Mouse (Mus musculus): ENCODE results near the gene Mybpc2.

Mybpc2 gene

DNA sequence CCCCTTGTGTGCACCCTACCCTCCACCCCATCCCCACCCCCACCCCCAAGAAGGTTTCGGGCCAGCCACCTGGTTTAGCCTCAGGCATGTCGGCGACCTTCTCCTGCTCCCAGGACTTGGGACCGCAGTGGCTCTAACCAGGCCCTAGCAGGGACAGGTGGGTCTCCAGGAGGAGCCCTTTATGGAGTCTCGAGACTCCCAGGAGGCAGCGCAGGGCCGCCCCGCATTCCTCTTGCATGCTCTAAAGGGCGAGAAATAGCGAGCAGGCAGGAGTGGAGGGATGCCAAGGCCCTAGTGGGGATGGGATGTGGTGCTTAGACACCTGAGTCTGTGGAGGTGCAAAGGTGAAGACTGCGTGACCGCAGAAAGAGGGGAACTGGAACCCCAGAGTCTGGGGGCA lies at the start of gene Mybpc2:
Mybpc2 (minus strand) TSS at position 155 of the 400 bp plus-strand sequence.
- in situ Hi-C loops (cut with MboI, MseI) = no loop called here

- in situ Hi-C loops (cut with MboI, MseI) = no loop called here
Measured at GRCm38 (mm10) chr7:44572956-44573484, 48.6 kb upstream of the Mybpc2 start.

- in situ Hi-C loops (cut with MboI, MseI) = no loop called here
Measured at GRCm38 (mm10) chr7:44572213-44572701, 47.8 kb upstream of the Mybpc2 start, which contains the start of gene Napsa. Napsa (plus strand) TSS chr7:44572380.

DNA sequence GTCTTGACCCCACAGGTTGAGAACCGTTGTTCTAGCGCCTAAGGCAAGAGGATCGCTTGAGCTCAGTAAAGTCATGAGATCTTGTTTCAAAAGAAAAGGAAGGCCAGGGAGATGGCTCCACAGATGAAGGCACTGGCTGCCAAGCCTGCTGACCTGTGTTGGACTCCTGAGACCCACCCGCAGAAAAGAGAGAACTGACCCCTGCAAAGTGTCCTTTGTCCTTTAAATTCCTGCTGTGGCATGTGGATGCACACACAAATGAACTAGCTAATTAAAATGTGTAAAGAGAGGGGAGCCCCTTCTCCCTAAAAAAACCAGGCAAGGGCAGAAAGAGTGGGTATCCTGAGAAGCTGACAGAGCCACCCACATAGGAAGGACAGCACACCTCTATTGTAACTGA lies 47.4 kb upstream of the Mybpc2 start:
- in situ Hi-C loops (cut with MboI, MseI) = no loop called here

- in situ Hi-C loops (cut with MboI, MseI) = no loop called here
Measured at GRCm38 (mm10) chr7:44570989-44571388, 46.5 kb upstream of the Mybpc2 start.

DNA sequence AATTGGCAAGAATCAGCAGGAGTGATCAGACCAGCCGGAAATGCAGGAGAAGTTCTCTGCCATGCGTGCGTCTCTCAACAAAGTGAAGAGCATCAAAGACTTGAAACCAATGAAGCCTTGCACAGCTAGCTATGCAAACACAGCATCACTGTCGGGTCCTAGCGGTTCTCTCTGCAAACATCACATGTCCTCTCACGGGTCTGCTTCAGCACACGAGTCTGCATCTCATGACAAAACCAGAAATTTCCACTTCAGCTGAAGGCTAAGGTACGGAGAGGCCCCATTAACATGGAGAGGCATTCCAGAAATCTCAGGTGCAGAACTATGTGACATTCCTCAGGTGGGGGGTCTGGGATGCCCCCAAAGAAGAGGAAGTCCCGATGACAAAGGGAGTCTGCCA lies 44.3 kb upstream of the Mybpc2 start:
- in situ Hi-C loops (cut with MboI, MseI) = no loop called here

DNA sequence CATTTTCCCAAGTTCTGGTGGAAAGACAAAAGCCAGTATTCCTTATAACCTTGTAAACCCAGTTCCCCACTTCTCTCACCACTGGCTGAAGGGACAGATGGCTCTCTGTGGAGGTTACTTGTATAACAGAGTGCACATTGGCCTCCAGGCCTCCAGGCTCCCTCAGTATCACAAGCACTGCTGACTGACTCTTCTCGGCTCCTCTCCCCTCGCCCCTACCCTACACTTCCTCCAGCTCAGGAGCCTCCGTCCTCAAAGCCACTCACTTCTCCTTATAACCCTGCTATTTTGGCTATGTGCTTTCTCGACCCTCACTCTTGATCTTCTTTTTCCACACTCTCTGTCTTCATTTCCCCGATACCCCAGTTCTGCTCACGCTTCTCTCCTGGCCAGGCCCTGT lies 41.0 kb upstream of the Mybpc2 start:
- in situ Hi-C loops (cut with MboI, MseI) = no loop called here

GRCm38 (mm10) chr7:44564486-44564885 lies 40.0 kb upstream of the Mybpc2 start:
- in situ Hi-C loops (cut with MboI, MseI) = no loop called here

- in situ Hi-C loops (cut with MboI, MseI) = no loop called here
Measured at GRCm38 (mm10) chr7:44563284-44563683, 38.8 kb upstream of the Mybpc2 start.

DNA sequence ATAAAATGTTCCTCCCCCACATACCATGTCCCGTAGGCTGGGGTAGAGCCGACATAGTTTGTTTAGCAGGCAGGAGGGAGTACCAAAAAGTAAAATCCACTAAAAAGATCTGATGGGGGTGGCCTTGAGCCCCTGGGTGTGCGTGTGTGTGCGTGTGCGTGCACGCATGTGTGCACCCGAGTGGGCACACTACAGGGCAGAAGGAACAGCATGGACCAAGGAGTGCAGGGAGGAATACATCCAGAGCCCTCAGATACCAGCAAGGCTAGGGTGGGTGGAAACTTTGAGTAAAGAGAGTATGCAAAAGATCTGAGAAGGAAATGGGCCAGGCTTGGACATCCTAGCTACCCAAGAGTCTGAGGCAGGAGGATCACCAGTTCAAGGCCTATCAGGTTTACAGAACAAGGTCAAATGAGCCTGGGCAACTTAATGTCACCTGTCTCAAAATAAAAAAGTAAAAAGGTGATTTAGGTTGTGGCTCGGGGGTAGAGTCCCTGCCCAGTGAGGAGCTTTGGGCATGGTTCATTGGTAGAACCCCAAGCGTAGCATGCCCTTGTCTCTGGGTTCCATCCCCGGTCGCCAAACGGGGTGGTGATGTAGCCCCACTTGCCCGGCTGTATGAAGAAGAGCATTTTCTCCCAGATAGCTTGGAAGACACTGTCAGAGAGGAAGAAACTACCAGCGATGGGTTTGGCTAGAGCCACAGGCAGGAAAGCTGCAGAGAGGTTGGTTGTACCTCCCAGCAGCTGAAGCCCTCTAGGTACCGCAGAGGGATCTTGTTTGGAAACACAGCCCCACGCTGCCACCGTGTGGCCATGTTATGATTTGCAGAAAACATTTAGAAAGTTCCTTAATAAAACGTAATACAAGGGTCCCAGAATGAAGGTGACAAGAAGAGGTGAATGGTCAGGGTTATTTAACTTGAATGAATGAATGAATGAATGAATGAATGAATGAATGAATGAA lies 36.3 kb upstream of the Mybpc2 start:
- in situ Hi-C loops (cut with MboI, MseI) = no loop called here

- in situ Hi-C loops (cut with MboI, MseI) = no loop called here
Measured at GRCm38 (mm10) chr7:44557629-44558028, 33.2 kb upstream of the Mybpc2 start.

- in situ Hi-C loops (cut with MboI, MseI) = no loop called here
Measured at GRCm38 (mm10) chr7:44553826-44554225, 29.4 kb upstream of the Mybpc2 start, which contains the start of gene Nr1h2. Nr1h2 (minus strand) TSS chr7:44553951.

DNA sequence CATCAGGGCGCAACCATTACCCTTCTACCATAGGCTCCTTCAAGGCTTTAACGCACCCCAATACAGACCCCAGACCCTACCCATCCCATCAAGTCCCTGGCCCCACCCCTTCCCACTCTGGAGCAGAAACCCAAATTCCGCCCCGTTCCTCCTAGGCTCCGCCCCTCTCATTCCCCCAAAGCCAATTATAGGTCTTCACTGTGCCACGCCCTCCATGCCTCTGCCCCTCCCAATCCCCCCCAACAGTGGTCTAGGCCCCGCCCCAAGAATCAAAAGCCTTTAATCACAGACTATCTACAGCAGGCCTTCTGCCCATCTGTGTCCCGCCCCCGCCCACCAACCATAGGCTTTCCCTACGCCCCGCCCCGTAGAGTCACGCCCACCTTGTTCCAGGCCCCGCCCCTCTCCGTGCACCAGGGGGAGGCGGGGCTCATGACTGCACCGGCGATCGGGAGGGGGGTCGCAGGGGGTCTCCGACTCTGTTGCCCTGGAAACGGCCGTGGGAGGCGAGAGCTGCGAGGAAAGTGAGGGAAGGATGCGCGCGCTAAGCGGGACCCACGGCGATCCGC lies 28.8 kb upstream of the Mybpc2 start:
- in situ Hi-C loops (cut with MboI, MseI) = no loop called here

DNA sequence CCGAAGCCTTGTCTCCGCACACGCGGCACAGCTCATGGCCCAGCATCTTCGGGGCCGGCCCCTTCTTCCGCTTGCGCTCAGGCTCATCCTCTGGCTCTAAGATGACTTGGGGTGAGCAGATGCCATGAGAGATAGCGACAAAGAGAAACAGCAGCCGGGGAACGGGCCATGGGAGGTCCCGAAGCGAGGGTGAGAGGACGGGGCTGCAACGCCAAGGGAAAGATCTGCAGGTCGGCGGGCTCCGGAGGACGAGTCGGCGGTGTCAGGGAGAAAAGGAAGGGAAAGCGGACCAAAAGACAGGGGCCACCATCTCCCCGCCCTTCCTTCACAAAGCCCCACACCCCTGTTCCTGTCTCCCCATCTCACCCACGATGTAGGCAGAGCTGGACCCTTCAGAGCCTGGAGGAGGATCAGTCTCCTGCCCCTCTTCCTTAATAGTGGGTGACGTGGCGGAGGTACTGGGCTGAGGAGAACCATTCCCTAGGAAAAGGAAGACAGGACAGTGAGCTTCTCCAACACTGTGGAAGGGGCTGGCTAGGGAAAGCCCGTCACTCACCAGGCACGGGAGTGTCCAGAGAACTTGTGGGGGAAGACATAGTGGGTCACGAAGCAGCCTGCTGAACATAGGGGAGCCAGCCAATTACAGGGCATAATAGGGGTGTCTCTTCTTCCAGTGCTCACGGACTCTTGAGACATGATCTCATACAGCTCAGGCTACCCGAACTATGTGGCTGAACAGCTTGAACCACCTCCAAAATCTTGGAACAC lies 27.9 kb upstream of the Mybpc2 start:
- in situ Hi-C loops (cut with MboI, MseI) = no loop called here

DNA sequence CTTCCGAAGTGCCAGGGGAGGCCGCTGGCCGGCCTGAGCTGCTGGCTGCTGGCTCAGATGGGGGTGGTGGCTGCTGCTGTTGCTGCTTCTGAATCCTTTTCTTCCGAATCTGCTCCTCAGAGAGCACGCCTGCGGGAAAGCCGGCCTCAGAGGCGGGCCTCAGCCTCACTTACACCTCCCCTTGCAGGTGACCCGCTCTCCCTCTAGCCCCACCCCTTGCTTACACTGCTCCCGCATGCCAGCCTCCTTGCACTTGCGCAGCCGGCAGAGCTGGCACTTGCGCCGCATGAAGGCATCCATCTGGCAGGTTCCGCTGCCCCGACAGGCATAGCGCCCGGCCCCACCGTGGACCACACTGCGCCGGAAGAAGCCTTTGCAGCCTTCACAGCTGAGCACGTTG lies 27.3 kb upstream of the Mybpc2 start:
- in situ Hi-C loops (cut with MboI, MseI) = no loop called here

- in situ Hi-C loops (cut with MboI, MseI) = no loop called here
Measured at GRCm38 (mm10) chr7:44551301-44551700, 26.8 kb upstream of the Mybpc2 start.

- in situ Hi-C loops (cut with MboI, MseI) = no loop called here
Measured at GRCm38 (mm10) chr7:44550409-44550678, 25.9 kb upstream of the Mybpc2 start.

- in situ Hi-C loops (cut with MboI, MseI) = no loop called here
Measured at GRCm38 (mm10) chr7:44549621-44550408, 25.4 kb upstream of the Mybpc2 start.

- in situ Hi-C loops (cut with MboI, MseI) = no loop called here
Measured at GRCm38 (mm10) chr7:44548497-44549087, 24.1 kb upstream of the Mybpc2 start, which contains the start of gene Pold1. Pold1 (minus strand) TSS chr7:44548849.

DNA sequence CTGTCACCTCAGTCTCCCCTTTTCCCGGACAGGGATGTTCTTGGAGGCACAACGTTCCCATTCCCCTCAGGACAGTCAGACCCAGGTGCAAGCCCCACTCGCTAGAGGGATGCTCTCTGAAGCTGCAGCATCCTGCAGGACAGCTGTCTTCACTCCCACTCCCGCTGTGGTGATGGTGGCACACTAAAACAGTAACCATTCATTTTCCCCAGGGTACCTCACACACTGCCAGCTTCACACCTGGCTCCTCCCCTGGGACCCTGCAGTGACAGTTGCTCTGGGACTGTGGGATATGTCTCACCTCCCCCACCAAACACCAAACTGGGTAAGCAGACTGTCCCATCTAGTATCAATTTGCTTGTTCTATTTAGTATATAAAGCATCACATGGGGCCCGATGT lies 23.3 kb upstream of the Mybpc2 start:
- in situ Hi-C loops (cut with MboI, MseI) = no loop called here

GRCm38 (mm10) chr7:44547041-44547440 lies 22.6 kb upstream of the Mybpc2 start:
- in situ Hi-C loops (cut with MboI, MseI) = no loop called here
